Mouse (Mus musculus) Patski (cell line): ENCODE data around the gene Gabarap. TPM values are rescaled to one million over a fixed set of nuclear protein-coding genes. Genes with fewer than 3 reads are reported as not detected.
A peak's percentile ranks its signal among the peaks of the same experiment; 100 is the strongest.

Source experiments
- ATAC-seq: fragments of 100-300 bp; one replicate; pipeline ENCODE4 v1.8.0; 2021
- CTCF ChIA-PET: fragments of 350-600 bp; sonication (Branson Sonifier 250); formaldehyde crosslinking; loops from one replicate; lab custom pipeline; 2022; ENCODE audit warnings: inconsistent platforms; lab: Charles Lee
- POLR2A ChIA-PET: fragments of 350-600 bp; sonication (Branson Sonifier 250); formaldehyde crosslinking; loops from one replicate; lab custom pipeline; 2022; ENCODE audit warnings: antibody characterized with exemption, inconsistent platforms; lab: Charles Lee
- DNase-seq: peaks from one replicate; pipeline ENCODE4 v3.0.0-alpha.2; 2011; ENCODE audit warnings: low read depth, low spot score
- H3K27me3 ChIP-seq: fragments of 371-371 bp; one replicate; pipeline ENCODE4 v1.5.1; 2021
- CTCF ChIP-seq: fragments of 100-300 bp; IDR thresholded peaks from one replicate; pipeline ENCODE4 v1.5.1; 2021
- in situ Hi-C: fragments of 300-500 bp; cut with MboI; formaldehyde crosslinking; loops from 3 replicates; pipeline ENCODE4 v1.11.1; 2018; ENCODE audit warnings: low pct_unique_long_range_greater_than_20kb, mixed read lengths
- polyA plus RNA-seq: library from polyadenylated mRNA; unstranded; gene quantifications from one replicate; pipeline ENCODE4 v1.2.3, GENCODE M21; 2021

Gabarap gene
- polyA plus RNA-seq, 1 experiment from 2014 or later, result 528 TPM

- POLR2A ChIA-PET, result interaction anchor here (1.2 kb wide), 1 partner anchor 12 kb away, joined by 3 read pairs; the partner anchor contains the start of gene Acadvl
- ATAC-seq (no peak), DNase-seq (no peak)
- TF ChIP-seq CTCF, result no peak
- H3K27me3 ChIP-seq, result no peaks in the 10 kb centered on the region
- CTCF ChIA-PET, result interaction anchor here (0.8 kb wide), 1 partner anchor 43 kb away, joined by 4 read pairs; no protein-coding TSS in a partner anchor
- in situ Hi-C loops, result no loop called here
Observed at GRCm38 (mm10) chr11:70027397-70027796, 36.5 kb downstream of the Gabarap start.

GRCm38 (mm10) chr11:70028401-70029129 is 37.6 kb downstream of the Gabarap start:
- POLR2A ChIA-PET, result interaction anchor here (1.0 kb wide), 1 partner anchor 32 kb away, joined by 3 read pairs; no protein-coding TSS in a partner anchor
- H3K27me3 ChIP-seq, result no peaks in the 10 kb centered on the region
- peak; percentile 60 for ATAC-seq
- DNase-seq, result no peak
- in situ Hi-C loops, result no loop called here
- no peak for TF ChIP-seq CTCF
- CTCF ChIA-PET, result no interaction called here

- TF ChIP-seq CTCF, result no peak
- in situ Hi-C loops, result no loop called here
- ChIA-PET POLR2A (no interaction called here), CTCF (no interaction called here)
- ATAC-seq, result peak; percentile 55
- DNase-seq, result peak; percentile 85
- H3K27me3 ChIP-seq, result no peaks in the 10 kb centered on the region
Observed at GRCm38 (mm10) chr11:70029130-70029801, 38.3 kb downstream of the Gabarap start.

GRCm38 (mm10) chr11:70029829-70030550 is 39.0 kb downstream of the Gabarap start:
- ChIA-PET POLR2A (no interaction called here), CTCF (no interaction called here)
- in situ Hi-C loops, result no loop called here
- DNase-seq (no peak), ATAC-seq (no peak)
- no peak for TF ChIP-seq CTCF
- no peaks in the 10 kb centered on the region for H3K27me3 ChIP-seq

- no peak for TF ChIP-seq CTCF
- no peaks in the 10 kb centered on the region for H3K27me3 ChIP-seq
- DNase-seq, result no peak
- ChIA-PET POLR2A (no interaction called here), CTCF (no interaction called here)
- in situ Hi-C loops, result no loop called here
- no peak for ATAC-seq
Observed at GRCm38 (mm10) chr11:70030651-70031320, 39.8 kb downstream of the Gabarap start.

- DNase-seq (no peak), ATAC-seq (no peak)
- CTCF ChIA-PET, result no interaction called here
- TF ChIP-seq CTCF, result no peak
- in situ Hi-C loops, result no loop called here
- POLR2A ChIA-PET, result no interaction called here
- H3K27me3 ChIP-seq, result no peaks in the 10 kb centered on the region
Observed at GRCm38 (mm10) chr11:70031321-70031670, 40.4 kb downstream of the Gabarap start.

GRCm38 (mm10) chr11:70038174-70038573 is 47.2 kb downstream of the Gabarap start:
- CTCF ChIA-PET, result interaction anchor here (1.4 kb wide), 1 partner anchor 16 kb away, joined by 4 read pairs; the partner anchor contains the start of gene Asgr1
- POLR2A ChIA-PET, result no interaction called here
- in situ Hi-C loops, result no loop called here
- ATAC-seq, result peak; percentile 42
- H3K27me3 ChIP-seq, result no peaks in the 10 kb centered on the region
- TF ChIP-seq CTCF, result no peak
- DNase-seq, result no peak

- POLR2A ChIA-PET, result no interaction called here
Observed at GRCm38 (mm10) chr11:70039631-70040030, 48.7 kb downstream of the Gabarap start.

GRCm38 (mm10) chr11:70040184-70040583 is 49.2 kb downstream of the Gabarap start:
- ATAC-seq (no peak), DNase-seq (no peak)
- H3K27me3 ChIP-seq, result no peaks in the 10 kb centered on the region
- ChIA-PET POLR2A (interaction anchor here (0.6 kb wide), 2 partner anchors 44 to 229 kb away, joined by 3 read pairs; no protein-coding TSS in a partner anchor), CTCF (interaction anchor here (1.1 kb wide), 1 partner anchor 15 kb away, joined by 3 read pairs; no protein-coding TSS in a partner anchor)
- in situ Hi-C loops, result no loop called here
- TF ChIP-seq CTCF, result no peak

More at GRCm38 (mm10) chr11:70039631-70040030, 48.7 kb downstream of the Gabarap start:
- CTCF ChIA-PET, result interaction anchor here (1.1 kb wide), 1 partner anchor 16 kb away, joined by 3 read pairs; no protein-coding TSS in a partner anchor
- in situ Hi-C loops, result no loop called here
- DNase-seq (no peak), ATAC-seq (no peak)
- TF ChIP-seq CTCF, result no peak
- H3K27me3 ChIP-seq, result no peaks in the 10 kb centered on the region
